Mouse (Mus musculus) forebrain, embryonic 16.5 days (tissue): ENCODE measurements around the gene Tacr2. TPM values are rescaled to one million over a fixed set of nuclear protein-coding genes. Genes with fewer than 3 reads are reported as not detected.

Experiments used
- ATAC-seq: fragments of 200-750 bp; cut with Nextera tagmentation; 2 replicates; pipeline ENCODE4 v1.8.0; 2017; ENCODE audit warnings: mild to moderate bottlenecking, moderate library complexity
- H3K27ac ChIP-seq: fragments of 300-500 bp; sonication (generic); 2 replicates; pipeline ENCODE4 v1.5.1; 2014; ENCODE audit warnings: low read length, control low read depth
- H3K27me3 ChIP-seq: fragments of 300-500 bp; sonication (generic); replicated peaks from 2 replicates; pipeline ENCODE4 v1.6.1; 2014; ENCODE audit warnings: low read length; ENCODE audit not compliant: control insufficient read depth, insufficient read depth
- H3K36me3 ChIP-seq: fragments of 300-500 bp; sonication (generic); 2 replicates; pipeline ENCODE4 v1.6.1; 2014; ENCODE audit not compliant: control insufficient read depth, insufficient read depth
- H3K4me1 ChIP-seq: fragments of 300-500 bp; sonication (generic); replicated peaks from 2 replicates; pipeline ENCODE4 v1.6.1; 2014; ENCODE audit warnings: low read length; ENCODE audit not compliant: control insufficient read depth, insufficient read depth
- H3K4me2 ChIP-seq: fragments of 300-500 bp; sonication (generic); 2 replicates; pipeline ENCODE4 v1.6.1; 2014; ENCODE audit warnings: mild to moderate bottlenecking, low read length, control low read depth
- H3K4me3 ChIP-seq: fragments of 300-500 bp; sonication (generic); replicated peaks from 2 replicates; pipeline ENCODE4 v1.5.1; 2014; ENCODE audit warnings: mild to moderate bottlenecking, low read length, control low read depth
- H3K9ac ChIP-seq: fragments of 300-500 bp; sonication (generic); replicated peaks from 2 replicates; pipeline ENCODE4 v1.6.1; 2014; ENCODE audit warnings: low read depth, low read length, control low read depth
- H3K9me3 ChIP-seq: fragments of 300-500 bp; sonication (generic); 2 replicates; pipeline ENCODE4 v1.6.1; 2016; ENCODE audit warnings: low read length; ENCODE audit not compliant: control insufficient read depth
- WGBS: fragments of 180-500 bp; shearing (Covaris S2); extraction: QIAGEN DNeasy Blood & Tissue Kit; methylation state at CpG from one replicate; pipeline ENCODE4 v1.1.7; 2014; 5-methylcytosine and 5-hydroxymethylcytosine counted together
- polyA plus RNA-seq: library from polyadenylated mRNA; unstranded; fragments of >200 nt; fragmentation: Nextera tagmentation; extraction: Ambion mirVana; gene quantifications from 2 replicates; pipeline ENCODE4 v1.2.1, GENCODE M21; 2015

Gene Tacr2
- polyA plus RNA-seq, 1 experiment from 2014 or later = not detected

GRCm38 (mm10) chr10:62282782-62283181 is 30.5 kb downstream of the Tacr2 start:
- no peak overlapping the region for H3K27ac ChIP-seq
- 55% methylated on average over 9 of the region's 9 CpGs for WGBS
- H3K9ac ChIP-seq = no peak overlapping the region
- peaks cover 29% of the 10 kb centered on the region for H3K36me3 ChIP-seq
- H3K4me1 ChIP-seq = no peaks in the 10 kb centered on the region
- H3K27me3 ChIP-seq = no peaks in the 10 kb centered on the region
- no peak overlapping the region for H3K4me2 ChIP-seq
- ATAC-seq = no peak
- no peaks in the 10 kb centered on the region for H3K9me3 ChIP-seq
- no peak overlapping the region for H3K4me3 ChIP-seq

- H3K4me3 ChIP-seq = no peak overlapping the region
- H3K27ac ChIP-seq = no peak overlapping the region
- H3K4me1 ChIP-seq = no peaks in the 10 kb centered on the region
- H3K4me2 ChIP-seq = no peak overlapping the region
- WGBS = 87% methylated on average over 4 of the region's 4 CpGs
- no peaks in the 10 kb centered on the region for H3K27me3 ChIP-seq
- H3K9me3 ChIP-seq = no peaks in the 10 kb centered on the region
- peaks cover 29% of the 10 kb centered on the region for H3K36me3 ChIP-seq
- no peak overlapping the region for H3K9ac ChIP-seq
- ATAC-seq = no peak
Measured at GRCm38 (mm10) chr10:62283206-62283792, 31.1 kb downstream of the Tacr2 start.

GRCm38 (mm10) chr10:62287460-62288124 is 35.4 kb downstream of the Tacr2 start:
- no peak for ATAC-seq
- Histone ChIP-seq H3K9me3 (no peaks in the 10 kb centered on the region), H3K4me1 (no peaks in the 10 kb centered on the region), H3K36me3 (peaks cover 10% of the 10 kb centered on the region; the same call in 1 of the 2 replicates), H3K4me2 (no peak overlapping the region), H3K9ac (no peak overlapping the region), H3K4me3 (no peak overlapping the region), H3K27ac (no peak overlapping the region), H3K27me3 (no peaks in the 10 kb centered on the region)
- WGBS = 83% methylated on average over 6 of the region's 6 CpGs

- Histone ChIP-seq H3K36me3 (peaks cover 3% of the 10 kb centered on the region; the same call in 1 of the 2 replicates), H3K4me3 (no peak overlapping the region), H3K4me1 (no peaks in the 10 kb centered on the region; the same call in 1 of the 2 replicates), H3K4me2 (no peak overlapping the region), H3K27ac (no peak overlapping the region), H3K9me3 (no peaks in the 10 kb centered on the region), H3K9ac (no peak overlapping the region), H3K27me3 (no peaks in the 10 kb centered on the region)
- WGBS = 78% methylated on average over 4 of the region's 4 CpGs
- no peak for ATAC-seq
Measured at GRCm38 (mm10) chr10:62294112-62294511, 41.9 kb downstream of the Tacr2 start.

- 44% methylated on average over 22 of the region's 26 CpGs for WGBS
- no peak overlapping the region for H3K4me3 ChIP-seq
- H3K27me3 ChIP-seq = no peaks in the 10 kb centered on the region
- no peak; the same call in 1 of the 2 replicates for ATAC-seq
- no peaks in the 10 kb centered on the region for H3K9me3 ChIP-seq
- H3K4me1 ChIP-seq = no peaks in the 10 kb centered on the region; the same call in 1 of the 2 replicates
- H3K4me2 ChIP-seq = no peak overlapping the region
- H3K27ac ChIP-seq = no peak overlapping the region
- no peaks in the 10 kb centered on the region; the same call in 1 of the 2 replicates for H3K36me3 ChIP-seq
- H3K9ac ChIP-seq = no peak overlapping the region
Measured at GRCm38 (mm10) chr10:62296086-62296872, 44.0 kb downstream of the Tacr2 start.

- 82% methylated on average over 23 of the region's 23 CpGs for WGBS
- Histone ChIP-seq H3K4me2 (no peak overlapping the region), H3K27me3 (no peaks in the 10 kb centered on the region), H3K4me3 (no peak overlapping the region), H3K9ac (no peak overlapping the region), H3K9me3 (no peaks in the 10 kb centered on the region), H3K4me1 (no peaks in the 10 kb centered on the region; the same call in 1 of the 2 replicates), H3K36me3 (no peaks in the 10 kb centered on the region; the same call in 1 of the 2 replicates), H3K27ac (no peak overlapping the region)
- no peak for ATAC-seq
Measured at GRCm38 (mm10) chr10:62300006-62300827, 48.0 kb downstream of the Tacr2 start.

- Histone ChIP-seq H3K9me3 (no peaks in the 10 kb centered on the region), H3K27me3 (no peaks in the 10 kb centered on the region), H3K9ac (no peak overlapping the region), H3K4me2 (no peak overlapping the region), H3K27ac (no peak overlapping the region), H3K4me3 (no peak overlapping the region), H3K36me3 (no peaks in the 10 kb centered on the region; the same call in 1 of the 2 replicates), H3K4me1 (no peaks in the 10 kb centered on the region)
- 84% methylated on average over 6 of the region's 6 CpGs for WGBS
- no peak for ATAC-seq
Measured at GRCm38 (mm10) chr10:62305090-62305489, 52.9 kb downstream of the Tacr2 start.

- Histone ChIP-seq H3K27ac (no peak overlapping the region), H3K27me3 (no peaks in the 10 kb centered on the region), H3K36me3 (no peaks in the 10 kb centered on the region; the same call in 1 of the 2 replicates), H3K9ac (no peak overlapping the region), H3K4me2 (no peak overlapping the region), H3K4me3 (no peak overlapping the region), H3K9me3 (no peaks in the 10 kb centered on the region), H3K4me1 (no peaks in the 10 kb centered on the region)
- 77% methylated on average over 3 of the region's 3 CpGs for WGBS
- ATAC-seq = no peak
Measured at GRCm38 (mm10) chr10:62306483-62306882, 54.2 kb downstream of the Tacr2 start.
